Mouse (Mus musculus): ENCODE results near the gene Adal.
"Not testable (repeated sequence)": the region's sequence is repeated elsewhere in the genome, so short reads cannot be mapped to it uniquely, and the experiment has no call there.

Gene Adal

GRCm38 (mm10) chr2:121140018-121140882, at the start of gene Adal, which contains the start of gene Lcmt2:
Gene Adal, plus strand, starts transcription at chr2:121140428.
Gene Lcmt2, minus strand, starts transcription at chr2:121140653.
- DNase-seq (ENCODE audit: low spot score in 2 of 2): peak; percentile 73 to 84

GRCm38 (mm10) chr2:121102051-121102450, 38.2 kb upstream of the Adal start:
- DNase-seq (ENCODE audit: low spot score in 2 of 2): peak; percentile 20 to 63

GRCm38 (mm10) chr2:121105940-121106339, 34.3 kb upstream of the Adal start:
- DNase-seq (ENCODE audit: low spot score in 2 of 2): no peak

GRCm38 (mm10) chr2:121109695-121110094, 30.5 kb upstream of the Adal start, which contains the start of gene Tgm7:
Gene Tgm7, minus strand, starts transcription at chr2:121109795.
- no peak for DNase-seq (ENCODE audit: low spot score in 2 of 2)

- no peak for DNase-seq (ENCODE audit: low spot score in 2 of 2)
These were observed 24.8 kb upstream of the Adal start for GRCm38 (mm10) chr2:121115418-121115817.

- DNase-seq (ENCODE audit: low spot score in 2 of 2): no peak
These were observed 21.0 kb upstream of the Adal start for GRCm38 (mm10) chr2:121119260-121119659.

GRCm38 (mm10) chr2:121126302-121126701, 13.9 kb upstream of the Adal start:
- DNase-seq (ENCODE audit: low spot score in 2 of 2): not testable (repeated sequence)

- DNase-seq (ENCODE audit: low spot score in 2 of 2): no peak
These were observed 12.7 kb upstream of the Adal start for GRCm38 (mm10) chr2:121127536-121127935.

- no peak for DNase-seq (ENCODE audit: low spot score in 2 of 2)
These were observed 11.2 kb upstream of the Adal start for GRCm38 (mm10) chr2:121128865-121129620.

- DNase-seq (ENCODE audit: low spot score in 2 of 2): no peak
These were observed 7.4 kb upstream of the Adal start for GRCm38 (mm10) chr2:121132822-121133221.

GRCm38 (mm10) chr2:121137371-121137770, 2.9 kb upstream of the Adal start:
- no peak for DNase-seq (ENCODE audit: low spot score in 2 of 2)

- DNase-seq (ENCODE audit: low spot score in 2 of 2): peak in 1 of 2 experiments; percentile 5
These were observed 786 bp upstream of the Adal start for GRCm38 (mm10) chr2:121139266-121140017.

GRCm38 (mm10) chr2:121141216-121142035, 1.2 kb downstream of the Adal start:
- DNase-seq (ENCODE audit: low spot score in 2 of 2): no peak

GRCm38 (mm10) chr2:121142415-121142814, 2.2 kb downstream of the Adal start:
- no peak for DNase-seq (ENCODE audit: low spot score in 2 of 2)

- no peak for DNase-seq (ENCODE audit: low spot score in 2 of 2)
These were observed 9.5 kb downstream of the Adal start for GRCm38 (mm10) chr2:121149679-121150078.

- DNase-seq (ENCODE audit: low spot score in 2 of 2): no peak
These were observed 12.9 kb downstream of the Adal start for GRCm38 (mm10) chr2:121153100-121153499.

- DNase-seq (ENCODE audit: low spot score in 2 of 2): no peak
These were observed 28.9 kb downstream of the Adal start for GRCm38 (mm10) chr2:121169173-121169572.

GRCm38 (mm10) chr2:121169902-121170301, 29.7 kb downstream of the Adal start:
- DNase-seq (ENCODE audit: low spot score in 2 of 2): peak in 1 of 2 experiments; percentile 17

GRCm38 (mm10) chr2:121170481-121170971, 30.3 kb downstream of the Adal start, which contains the start of gene Tubgcp4:
Gene Tubgcp4, plus strand, starts transcription at chr2:121170654.
- peak in 1 of 2 experiments; percentile 45 for DNase-seq (ENCODE audit: low spot score in 2 of 2)

GRCm38 (mm10) chr2:121170980-121171742, 30.9 kb downstream of the Adal start, which contains the start of gene Zscan29:
Gene Zscan29, minus strand, starts transcription at chr2:121171125.
- peak; percentile 84 to 92 for DNase-seq (ENCODE audit: low spot score in 2 of 2)

Measured in thymus, postnatal 10 days (tissue).